Mouse (Mus musculus) neural tube, embryonic 10.5 days (tissue): Measurements from ENCODE around the gene Pold3.
"Not testable (repeated sequence)": the region's sequence is repeated elsewhere in the genome, so short reads cannot be mapped to it uniquely, and the experiment has no call there.

Experiments used
- DNase-seq: peaks from one replicate; pipeline ENCODE4 v3.0.0-alpha.2; 2017; ENCODE audit warnings: low spot score; ENCODE audit errors: extremely low spot score

The Pold3 gene

DNA sequence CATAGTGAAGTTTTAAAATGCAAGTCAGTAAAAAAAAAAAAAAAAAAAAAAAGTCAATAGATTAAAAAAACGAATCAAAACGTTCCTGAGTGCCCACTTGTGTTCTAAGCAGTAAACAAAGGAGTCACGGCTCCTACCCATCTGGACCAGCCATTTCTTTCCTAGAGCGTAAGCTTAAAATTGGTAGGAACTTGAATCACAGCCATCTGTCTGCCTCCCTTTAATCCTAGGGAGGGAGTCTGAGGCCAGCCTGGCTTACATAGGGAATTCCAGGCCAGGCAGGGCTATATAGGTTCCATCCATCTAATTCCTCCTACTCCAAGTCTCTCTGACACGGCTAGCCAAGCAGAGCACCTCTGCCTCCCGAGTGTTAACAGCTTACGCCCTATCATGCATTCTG, 7.5 kb downstream of the Pold3 start:
- DNase-seq, result no peak

DNA sequence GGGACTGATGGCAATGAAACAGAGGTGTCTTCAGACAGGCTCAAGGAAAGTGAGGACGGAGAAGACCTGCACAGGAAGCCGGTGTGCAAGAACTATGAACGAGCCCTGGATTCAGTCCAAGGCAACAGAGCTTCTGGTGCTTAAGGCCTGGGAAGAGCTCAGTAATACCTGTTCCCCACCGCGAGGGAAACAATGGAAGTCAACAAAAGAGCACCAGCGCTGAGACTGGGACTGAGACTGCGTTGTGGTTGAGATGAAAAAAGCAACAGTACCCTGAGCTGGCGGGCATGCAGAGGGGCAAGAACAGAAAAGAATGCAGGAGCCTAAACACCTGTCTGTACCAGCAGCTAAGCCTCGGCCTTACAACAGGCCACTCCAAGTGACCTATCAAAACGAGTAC, 9.9 kb downstream of the Pold3 start:
- DNase-seq, result no peak

DNA sequence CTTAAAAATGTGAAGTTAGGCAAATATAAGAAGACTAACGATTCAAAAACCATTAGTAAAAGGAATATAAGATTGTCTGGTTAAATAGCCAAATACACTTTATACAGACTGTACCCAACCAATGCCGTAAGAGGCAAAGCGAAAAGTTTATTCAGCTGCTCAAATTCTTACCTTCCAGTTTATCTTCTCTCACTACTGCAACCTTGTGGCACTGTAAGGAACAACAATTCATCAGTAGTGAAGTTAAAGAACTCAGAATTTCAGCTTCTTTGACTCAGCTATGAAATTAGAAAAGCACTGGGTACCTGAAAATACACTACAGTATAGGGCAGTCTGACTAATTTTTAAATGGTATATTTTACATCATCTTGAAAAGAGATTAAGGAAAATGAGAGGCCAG, 13.0 kb downstream of the Pold3 start:
- DNase-seq, result no peak

DNA sequence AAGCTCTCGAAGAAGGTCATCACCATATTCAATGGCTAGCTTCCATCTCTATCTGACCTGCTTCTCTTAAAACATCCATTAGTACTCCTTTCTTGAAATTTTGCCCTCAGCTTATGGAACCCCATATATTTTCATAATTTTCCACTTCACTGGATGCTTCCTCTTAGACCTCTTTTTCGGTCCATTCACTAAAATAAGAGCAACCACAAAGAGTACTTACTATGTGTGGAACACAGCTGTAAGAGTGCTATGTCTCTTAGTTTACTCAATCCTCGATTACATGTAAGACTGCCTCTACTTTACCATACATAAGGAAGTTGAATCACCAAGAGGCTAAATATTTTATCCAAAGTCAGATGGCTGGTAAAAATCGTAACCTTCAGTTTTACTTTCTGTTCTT, 16.7 kb downstream of the Pold3 start:
- no peak for DNase-seq

DNA sequence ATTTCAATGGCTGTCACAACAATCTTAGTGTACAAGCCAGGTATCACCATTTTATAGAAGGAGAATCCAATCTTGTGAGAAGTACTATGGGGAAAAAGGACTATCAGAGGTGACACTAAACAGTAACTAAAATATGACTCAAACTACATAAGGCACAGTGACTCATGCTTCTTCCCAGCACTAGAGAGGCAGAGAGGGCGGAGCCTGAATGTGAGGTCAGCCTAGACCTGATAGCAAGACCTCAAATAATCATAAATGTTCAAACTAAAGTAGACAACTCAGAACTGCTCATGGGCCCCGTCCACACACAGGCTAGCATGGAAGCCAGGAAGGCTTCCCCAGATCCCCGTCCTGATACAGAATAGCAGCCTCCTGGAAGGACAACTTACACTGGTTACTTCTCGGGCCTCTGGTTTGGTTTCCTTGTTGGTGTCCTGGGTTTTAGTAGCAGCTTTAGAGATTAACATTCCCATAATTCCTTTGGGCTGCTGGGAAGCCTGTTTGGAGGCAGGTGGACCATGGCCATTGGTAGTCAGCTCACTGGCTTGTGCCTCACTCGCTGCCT, 21.3 kb downstream of the Pold3 start:
- no peak for DNase-seq

DNA sequence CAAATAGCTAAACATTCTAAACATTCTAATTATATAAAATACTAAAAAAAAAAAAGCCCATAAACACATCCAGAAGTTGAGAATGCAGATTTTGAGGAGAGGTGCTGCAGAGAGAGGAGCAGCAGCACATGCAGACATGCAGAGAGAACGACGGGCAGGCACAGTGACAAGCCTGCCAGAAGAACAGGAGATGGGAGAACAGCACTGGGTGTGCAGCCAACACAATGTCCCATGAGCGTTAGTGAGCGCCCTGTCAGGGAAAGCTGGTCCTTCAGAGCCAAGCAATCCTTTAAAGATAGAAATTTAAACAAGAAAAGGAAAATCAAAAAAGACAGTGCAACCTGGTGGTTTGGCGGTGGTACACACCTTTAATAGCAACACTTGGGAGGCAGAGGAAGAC, 34.5 kb downstream of the Pold3 start:
- DNase-seq, result no peak

DNA sequence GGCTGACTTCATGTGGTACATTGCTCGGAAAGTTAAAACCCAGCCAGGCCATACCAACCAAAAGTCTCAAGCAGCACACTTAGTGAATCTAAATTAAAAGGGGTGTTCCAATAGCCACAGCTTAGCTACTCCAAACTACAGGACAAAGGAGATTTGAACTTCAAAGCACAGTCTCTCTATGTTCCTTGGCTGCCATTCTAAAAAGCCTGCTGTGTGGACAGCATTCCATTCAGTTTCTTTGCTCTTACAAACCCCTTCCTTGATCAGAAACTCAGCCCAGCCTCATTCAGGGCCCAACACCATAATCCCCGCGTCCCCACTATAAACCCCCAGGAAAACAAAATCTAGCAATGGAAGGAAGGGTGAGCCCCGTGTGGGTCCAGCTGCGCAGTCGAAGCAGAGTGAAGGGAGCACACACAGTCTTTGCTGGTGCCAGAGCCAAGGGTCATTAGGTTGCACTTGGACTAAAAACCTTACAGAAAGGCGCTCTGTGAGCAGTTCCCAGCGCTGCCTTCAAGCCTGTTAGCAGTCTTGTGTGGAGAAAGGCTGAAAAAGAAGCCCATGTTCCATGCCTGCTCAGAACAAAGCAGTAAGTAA, 35.1 kb downstream of the Pold3 start:
- no peak for DNase-seq

- no peak for DNase-seq
Measured at GRCm38 (mm10) chr7:100083812-100084211, 37.6 kb downstream of the Pold3 start.

DNA sequence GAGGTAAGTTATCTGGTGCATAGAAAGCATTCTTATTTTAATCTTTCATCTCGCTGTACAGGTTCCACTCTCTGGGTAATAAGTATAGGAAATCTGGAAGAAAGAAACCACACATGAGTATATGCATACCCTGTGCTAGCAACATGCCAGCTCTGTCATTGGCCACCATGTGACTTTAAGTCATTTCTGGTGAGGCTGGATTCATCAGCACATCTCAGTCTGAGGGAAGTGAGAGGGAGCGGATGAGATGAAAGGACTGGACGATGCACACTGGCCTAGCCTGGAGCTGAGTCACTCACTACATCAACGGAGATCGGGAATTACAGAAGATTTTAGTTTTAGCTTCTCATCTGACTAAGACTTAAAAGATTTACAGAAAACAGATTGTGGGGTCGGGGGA, 38.5 kb downstream of the Pold3 start:
- DNase-seq, result no peak

DNA sequence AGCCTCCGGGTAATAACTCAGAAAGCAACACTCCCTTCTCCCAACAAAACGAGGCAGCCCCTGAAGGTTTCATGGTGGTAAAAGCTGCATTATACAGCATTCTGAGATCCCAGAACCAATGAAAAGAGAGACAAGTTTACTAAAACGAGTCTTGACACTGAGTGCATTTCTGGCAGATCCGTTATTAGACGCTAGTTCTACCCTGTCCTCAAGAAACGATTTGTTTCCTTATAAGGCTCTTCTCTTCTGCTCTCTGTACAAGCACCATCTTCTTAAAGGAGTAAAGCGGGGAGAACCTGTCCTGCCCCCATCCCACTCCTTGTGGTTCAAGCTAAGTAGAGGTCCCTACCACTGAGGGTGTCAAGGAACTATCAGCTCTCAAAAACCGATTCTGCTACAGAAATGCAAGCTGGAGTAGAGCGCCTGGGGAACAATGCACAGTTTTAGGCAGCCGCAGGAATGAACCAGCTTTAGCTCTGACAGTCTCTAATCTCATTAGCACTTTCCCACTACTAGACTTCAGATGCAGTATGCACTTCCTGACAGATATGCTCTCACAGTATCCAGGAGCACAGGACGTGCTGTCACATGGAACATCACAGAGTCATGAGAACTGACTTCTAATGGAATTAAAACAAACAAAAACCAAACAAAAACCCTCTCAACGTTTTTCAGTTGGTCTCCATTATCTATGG, 41.1 kb downstream of the Pold3 start:
- no peak for DNase-seq

GRCm38 (mm10) chr7:100077071-100077470, 44.3 kb downstream of the Pold3 start:
- no peak for DNase-seq

- no peak for DNase-seq
Measured at GRCm38 (mm10) chr7:100076296-100076695, 45.1 kb downstream of the Pold3 start.

DNA sequence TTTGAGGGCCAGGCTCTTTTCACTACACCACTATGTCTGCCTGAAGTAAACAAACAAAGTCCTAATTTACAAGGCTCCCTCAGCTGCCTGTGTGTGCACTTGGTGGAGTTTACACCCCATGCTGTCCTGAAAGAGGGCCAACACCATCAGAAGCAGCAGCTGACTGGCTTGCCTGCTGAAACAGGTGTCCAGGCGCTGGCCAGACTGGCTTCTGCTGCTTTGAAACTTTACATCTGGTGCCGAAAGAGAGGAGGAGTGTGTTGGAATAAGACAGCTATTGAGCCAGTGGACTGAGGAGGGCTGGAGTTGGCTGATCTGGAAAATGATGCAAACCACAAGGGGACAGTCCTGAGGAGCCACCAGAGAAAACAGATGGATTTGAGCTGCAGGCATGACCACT, 47.4 kb downstream of the Pold3 start:
- DNase-seq, result no peak

- DNase-seq, result not testable (repeated sequence)
Measured at GRCm38 (mm10) chr7:100052991-100053390, 68.4 kb downstream of the Pold3 start.

DNA sequence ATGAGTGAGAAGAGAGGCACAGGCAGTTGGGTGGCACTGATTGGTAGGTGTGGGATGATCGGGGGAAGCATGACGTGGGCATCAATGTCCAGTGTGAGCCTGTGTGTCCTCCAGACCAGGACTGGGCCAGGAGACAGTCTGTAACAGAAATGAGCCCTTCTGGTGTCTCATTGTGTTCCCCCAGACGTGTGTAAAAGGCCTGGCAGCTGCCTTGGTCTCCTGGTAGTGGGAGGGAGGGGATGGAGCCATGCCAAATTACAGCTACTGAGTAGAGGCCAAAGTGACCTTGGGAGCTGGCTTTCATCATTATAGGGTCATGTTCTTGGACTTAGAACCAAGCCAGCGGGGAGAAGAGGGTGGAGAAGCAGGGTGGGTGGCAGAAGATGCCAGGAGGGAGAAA, 69.5 kb downstream of the Pold3 start:
- DNase-seq, result no peak

DNA sequence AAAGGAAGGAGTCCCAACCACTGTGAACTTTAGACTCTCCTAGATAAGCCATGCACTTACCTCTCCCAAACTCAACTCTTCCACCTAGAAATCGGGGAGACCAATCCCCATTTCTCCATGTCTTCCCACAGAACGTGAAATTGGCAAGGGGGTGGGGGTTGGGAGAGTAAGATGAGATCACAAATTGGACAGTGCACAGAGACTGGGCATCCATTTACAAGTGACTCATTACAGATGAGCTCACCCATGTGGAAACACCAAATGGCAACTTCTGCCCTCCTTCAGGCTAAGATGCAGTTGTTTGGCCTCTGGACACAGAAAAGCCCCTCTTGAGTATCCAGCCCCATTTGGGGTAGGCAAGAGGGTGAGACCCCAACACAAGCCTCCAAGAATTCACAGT, 74.9 kb downstream of the Pold3 start:
- no peak for DNase-seq

GRCm38 (mm10) chr7:100043605-100044031, 77.7 kb downstream of the Pold3 start:
- no peak for DNase-seq

- DNase-seq, result no peak
Measured at GRCm38 (mm10) chr7:100043096-100043495, 78.3 kb downstream of the Pold3 start.

GRCm38 (mm10) chr7:100042120-100042519, 79.2 kb downstream of the Pold3 start:
- peak; percentile 30 for DNase-seq

- no peak for DNase-seq
Measured at GRCm38 (mm10) chr7:100036495-100036894, 84.9 kb downstream of the Pold3 start.

DNA sequence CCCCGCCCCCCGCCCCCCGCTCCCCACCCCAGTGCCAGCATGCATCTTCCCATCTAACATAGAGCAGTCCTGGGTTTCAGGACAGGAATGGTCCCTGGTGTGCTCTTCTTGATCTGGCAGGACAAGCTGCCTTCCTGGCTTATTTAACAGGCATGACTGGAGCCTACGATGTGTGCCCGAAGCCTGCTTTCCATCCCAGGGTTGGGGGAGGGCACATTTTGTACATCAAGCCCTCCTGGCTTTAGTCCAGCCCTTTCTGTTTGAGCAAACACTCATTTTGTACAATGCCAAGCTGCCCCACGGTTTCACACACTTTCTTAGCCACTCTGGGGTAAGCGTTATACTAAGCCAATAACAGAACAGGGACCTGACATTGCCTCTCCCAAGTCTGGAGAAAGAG, 85.3 kb downstream of the Pold3 start:
- DNase-seq, result no peak

GRCm38 (mm10) chr7:100034815-100035463, 86.4 kb downstream of the Pold3 start:
- DNase-seq, result no peak

DNA sequence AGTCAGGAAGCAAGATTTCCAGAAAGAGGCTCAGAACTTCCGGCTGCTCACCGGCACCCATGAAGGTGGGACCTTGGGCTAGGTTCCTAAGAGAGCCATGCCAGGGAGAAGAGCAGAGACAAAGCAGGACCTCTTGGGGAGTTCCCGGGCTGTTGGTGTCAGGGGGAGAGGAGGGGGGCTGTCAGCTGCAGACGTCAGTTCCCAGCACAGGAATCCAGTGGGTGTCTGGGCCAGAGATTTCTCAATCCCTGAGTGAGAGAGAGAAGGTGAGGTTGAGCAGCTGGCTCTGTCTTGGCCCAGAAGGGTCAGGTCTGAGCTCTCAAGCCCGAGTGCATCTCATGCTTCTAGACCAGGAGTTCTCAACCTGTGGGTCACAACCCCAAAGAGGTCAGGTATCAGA, 87.7 kb downstream of the Pold3 start:
- no peak for DNase-seq
